9 mouse cellular contexts compared by ENCODE assay signal in the genomic region with DNA sequence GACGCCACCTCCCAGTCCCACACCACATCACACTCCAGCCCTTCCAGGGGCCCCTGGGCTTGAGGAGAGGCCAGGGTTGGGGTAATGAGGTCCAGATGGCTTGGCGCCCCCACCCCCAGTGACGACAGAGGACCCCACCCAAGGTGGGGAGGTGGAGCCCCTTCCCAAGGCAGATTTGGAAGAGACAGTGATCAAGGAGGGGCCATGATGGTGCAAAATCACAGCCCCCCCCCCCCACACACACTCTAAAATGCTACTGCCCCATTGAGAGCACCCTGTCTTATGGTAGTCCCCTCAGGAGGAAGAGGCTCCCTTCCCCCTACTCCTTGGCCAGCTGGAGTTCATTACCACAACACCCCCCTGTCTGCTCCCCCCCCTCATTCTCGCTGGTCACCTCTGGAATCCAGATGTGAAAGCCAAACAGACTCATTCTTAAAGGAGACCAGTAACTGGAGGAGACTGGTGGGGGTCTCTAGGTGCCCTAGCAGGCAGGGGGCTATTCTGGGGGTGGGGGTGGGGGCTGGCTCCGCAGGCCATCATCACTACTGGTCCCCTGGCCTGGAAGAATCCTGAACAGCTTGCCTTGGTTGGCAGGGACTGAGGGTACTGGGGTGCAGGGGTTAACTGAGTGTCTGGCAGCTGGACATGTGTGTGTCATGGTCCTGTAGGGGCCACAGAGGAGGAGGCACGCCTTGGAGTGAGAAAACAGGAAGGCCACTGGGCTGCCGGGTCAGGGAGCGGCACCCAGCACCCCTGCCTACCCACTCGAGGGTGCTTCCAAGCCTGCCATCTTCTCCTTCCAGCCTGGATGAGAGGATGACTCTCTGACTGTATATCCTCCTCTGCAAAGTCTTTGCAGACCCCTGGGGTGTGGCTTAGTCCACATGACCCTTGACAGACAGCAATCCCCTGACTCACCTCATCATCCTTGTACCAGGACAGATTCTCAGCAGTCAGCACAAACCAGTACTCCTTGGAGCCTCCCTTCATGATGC. TPM values are rescaled to one million over a fixed set of nuclear protein-coding genes. Genes with fewer than 3 reads are reported as not detected.
DNase-seq lines count a peak whose midpoint lies in the region; ATAC-seq and TF ChIP-seq lines count a peak whose summit lies in the region.
"Had no signal": no experiment of that assay in that cellular context is flagged by ENCODE, and none has a peak within 500 bp of the region (broad histone marks: within the 10 kb centered on the region; RNA-seq: fewer than 3 reads in every experiment).

No protein-coding gene starts in this region.

- H3K36me3 ChIP-seq in embryonic facial prominence, embryonic 13.5 days = peaks cover 20% of the 10 kb centered on the region
- H3K36me3 ChIP-seq in heart, embryonic 16.5 days (ENCODE audit: control insufficient read depth, insufficient read depth) = no peaks in the 10 kb centered on the region

- no peak for TF ChIP-seq CTCF in left cerebral cortex, adult 2 months (IDR thresholded peaks at IDR 0.05)

- no peak for DNase-seq in left cerebral cortex, adult 2 months (ENCODE audit: extremely low spot score in 1 of 2, low spot score in 2 of 2)
- DNase-seq in left cerebral cortex, adult 8-10 months (ENCODE audit: low spot score in 2 of 2) = no peak
- peak; percentile 39 to 78 for DNase-seq in lung, postnatal 4 days
- DNase-seq in spleen, postnatal 14 days (ENCODE audit: low spot score in 2 of 2) = no peak
- no peak for DNase-seq in left cerebral cortex, adult 9 months (ENCODE audit: low spot score in 2 of 2)

- H3K4me2 ChIP-seq in embryonic facial prominence, embryonic 13.5 days = peak overlapping the region; percentile 82
- peak overlapping the region; percentile 23; the same call in 1 of the 2 replicates for H3K4me2 ChIP-seq in heart, embryonic 16.5 days (ENCODE audit: low read depth, low read length)

- intact Hi-C loops in left cerebral cortex, adult 2 months (cut with DNase I) = no loop called here

- H3K4me3 ChIP-seq in left cerebral cortex, adult 2 months = no peak overlapping the region
- H3K4me3 ChIP-seq in embryonic facial prominence, embryonic 13.5 days = peak overlapping the region; percentile 60
- no peak overlapping the region for H3K4me3 ChIP-seq in heart, embryonic 16.5 days (ENCODE audit: low read length)

- H3K4me1 ChIP-seq in embryonic facial prominence, embryonic 13.5 days = peaks cover 77% of the 10 kb centered on the region
- peaks cover 26% of the 10 kb centered on the region for H3K4me1 ChIP-seq in heart, embryonic 16.5 days (ENCODE audit: control insufficient read depth, insufficient read depth, low read length)

- H3K27ac ChIP-seq in left cerebral cortex, adult 2 months = peak overlapping the region; percentile 69
- H3K27ac ChIP-seq in embryonic facial prominence, embryonic 13.5 days = peak overlapping the region; percentile 100
- H3K27ac ChIP-seq in heart, embryonic 16.5 days (ENCODE audit: low read length) = peak overlapping the region; percentile 57

- no peaks in the 10 kb centered on the region for H3K27me3 ChIP-seq in embryonic facial prominence, embryonic 13.5 days
- peaks cover 14% of the 10 kb centered on the region for H3K27me3 ChIP-seq in heart, embryonic 16.5 days (ENCODE audit: control insufficient read depth, insufficient read depth, low read length)

- peak; percentile 8; the same call in 1 of the 2 replicates for ATAC-seq in embryonic facial prominence, embryonic 13.5 days (ENCODE audit: insufficient number of reproducible peaks, insufficient read depth, low FRiP score, low TSS enrichment, low read depth)
- 0 out of 2 replicates have a peak, but pooled peaks have one; percentile 5 for ATAC-seq in heart, embryonic 16.5 days (replicated peaks; ENCODE audit: extremely low read depth, insufficient read depth, low FRiP score)
- ATAC-seq in cerebellum, adult (ENCODE audit: insufficient number of reproducible peaks, low FRiP score, low TSS enrichment) = no peak
- ATAC-seq: forebrain, embryonic 16.5 days had no signal

- H3K9me3 ChIP-seq in embryonic facial prominence, embryonic 13.5 days = no peaks in the 10 kb centered on the region
- no peaks in the 10 kb centered on the region for H3K9me3 ChIP-seq in heart, embryonic 16.5 days (replicated peaks; ENCODE audit: control insufficient read depth, low read length)

- 19% methylated on average over 9 of the region's 9 CpGs for WGBS in embryonic facial prominence, embryonic 13.5 days
- 34% methylated on average over 9 of the region's 9 CpGs for WGBS in heart, embryonic 16.5 days

- H3K9ac ChIP-seq in embryonic facial prominence, embryonic 13.5 days = peak overlapping the region; percentile 92; the same call in 1 of the 2 replicates
- no peak overlapping the region; the same call in 1 of the 2 replicates for H3K9ac ChIP-seq in heart, embryonic 16.5 days (ENCODE audit: low read length)

RNA-seq across cellular contexts. Expression of gene Swi5, which starts 32.0 kb away (rescaled TPM):
- 100 to 1,000 TPM; 186 to 193 TPM for total RNA-seq in left cerebral cortex, adult 2 months (2021)
- 100 to 1,000 TPM; 204 to 222 (median 213) TPM for total RNA-seq in left cerebral cortex, adult 8-10 months (2022)
- polyA plus RNA-seq in embryonic facial prominence, embryonic 13.5 days (2015; fragmentation: Nextera tagmentation; extraction: Ambion mirVana) = 497 and 538 TPM in 2 replicates
- 305 and 327 TPM in 2 replicates for polyA plus RNA-seq in heart, embryonic 16.5 days (2015; fragmentation: Nextera tagmentation; extraction: Ambion mirVana)

RNA-seq across cellular contexts. Expression of gene Ciz1, which starts 32.2 kb away (rescaled TPM):
- 10 to 100 TPM; 89.7 to 90.1 TPM for total RNA-seq in left cerebral cortex, adult 2 months (2021)
- 10 to 100 TPM; 65.8 to 82.5 (median 75.7) TPM for total RNA-seq in left cerebral cortex, adult 8-10 months (2022)
- 48.6 and 54.2 TPM in 2 replicates for polyA plus RNA-seq in embryonic facial prominence, embryonic 13.5 days (2015; fragmentation: Nextera tagmentation; extraction: Ambion mirVana)
- polyA plus RNA-seq in heart, embryonic 16.5 days (2015; fragmentation: Nextera tagmentation; extraction: Ambion mirVana) = 36.7 and 38.4 TPM in 2 replicates

RNA-seq across cellular contexts. Expression of gene Golga2, which starts 32.7 kb away (rescaled TPM):
- total RNA-seq in left cerebral cortex, adult 2 months (2021) = 10 to 100 TPM; 83.2 to 86.4 TPM
- total RNA-seq in left cerebral cortex, adult 8-10 months (2022) = 10 to 100 TPM; 87.7 to 91.0 (median 89.3) TPM
- polyA plus RNA-seq in embryonic facial prominence, embryonic 13.5 days (2015; fragmentation: Nextera tagmentation; extraction: Ambion mirVana) = 25.6 and 31.2 TPM in 2 replicates
- polyA plus RNA-seq in heart, embryonic 16.5 days (2015; fragmentation: Nextera tagmentation; extraction: Ambion mirVana) = 27.4 and 28.1 TPM in 2 replicates

RNA-seq across cellular contexts. Expression of gene Dnm1, which starts 33.3 kb away (rescaled TPM):
- 1,000 to 10,000 TPM; 1,259 to 1,310 TPM for total RNA-seq in left cerebral cortex, adult 2 months (2021)
- 1,000 to 10,000 TPM; 1,127 to 1,189 (median 1,146) TPM for total RNA-seq in left cerebral cortex, adult 8-10 months (2022)
- 31.9 and 32.4 TPM in 2 replicates for polyA plus RNA-seq in embryonic facial prominence, embryonic 13.5 days (2015; fragmentation: Nextera tagmentation; extraction: Ambion mirVana)
- 2.4 and 2.7 TPM in 2 replicates for polyA plus RNA-seq in heart, embryonic 16.5 days (2015; fragmentation: Nextera tagmentation; extraction: Ambion mirVana)

RNA-seq across cellular contexts. Expression of gene Uck1, which starts 59.9 kb away (rescaled TPM):
- 10 to 100 TPM; 45.9 to 47.1 TPM for total RNA-seq in left cerebral cortex, adult 2 months (2021)
- 10 to 100 TPM; 42.9 to 51.6 (median 49.4) TPM for total RNA-seq in left cerebral cortex, adult 8-10 months (2022)
- 68.9 and 69.4 TPM in 2 replicates for polyA plus RNA-seq in embryonic facial prominence, embryonic 13.5 days (2015; fragmentation: Nextera tagmentation; extraction: Ambion mirVana)
- polyA plus RNA-seq in heart, embryonic 16.5 days (2015; fragmentation: Nextera tagmentation; extraction: Ambion mirVana) = 45.7 TPM in 2 replicates

Comparison
In these comparisons a context has a peak if more than half of its experiments do, and no peak if none do; other contexts are left out.
1. DNase-seq: peak in lung, postnatal 4 days (2 of 2); none in left cerebral cortex, adult 2 months (0 of 2), left cerebral cortex, adult 8-10 months (0 of 2), spleen, postnatal 14 days (0 of 2) and left cerebral cortex, adult 9 months (0 of 2).
2. Peak in every context shown above with its lines, with median percentiles within 50 percentile points of each other: H3K27ac ChIP-seq.